In genomic region chr11:35305910-35306309, GRCm38 (mm10) we compare ENCODE assay signal across 19 mouse cellular contexts.
DNase-seq lines count a peak whose midpoint lies in the region; ATAC-seq lines count a peak whose summit lies in the region.
"Had no signal": no experiment of that assay in that cellular context is flagged by ENCODE, and none has a peak within 500 bp of the region (broad histone marks: within the 10 kb centered on the region; RNA-seq: fewer than 3 reads in every experiment).

No protein-coding gene starts in this region.

- ATAC-seq in monocyte, adult 5-6 weeks (replicated peaks; ENCODE audit: insufficient number of reproducible peaks, low FRiP score, low TSS enrichment, poor library complexity, severe bottlenecking): no peak
- ATAC-seq: activated CD4-positive, CD25-positive, alpha-beta regulatory T cell, adult 4 months; intestine, postnatal 0 days had no signal

- peak; percentile 44 for DNase-seq in cerebellum, adult 11 months
- no peak for DNase-seq in cerebellum, postnatal 4 days (ENCODE audit: low spot score in 2 of 2)
- peak; percentile 58 for DNase-seq in layer of hippocampus, adult 11-12 months (ENCODE audit: low spot score)
- no peak for DNase-seq in layer of hippocampus, postnatal 25 days (ENCODE audit: extremely low spot score in 1 of 2, low spot score in 1 of 2)
- DNase-seq in cerebellum, adult 8-10 months: peak; percentile 59
- peak; percentile 65 to 66 for DNase-seq in cerebellum, postnatal 36 days
- no peak for DNase-seq in frontal cortex, postnatal 25 days (ENCODE audit: low spot score in 2 of 2)
- DNase-seq: adrenal gland, postnatal 10 days; gastrocnemius, postnatal 14 days; heart, adult 11 months; heart, postnatal 14 days; kidney, postnatal 36 days; liver, embryonic 13.5 days; lung, postnatal 36 days; midbrain, embryonic 14.5 days; right cerebral cortex, postnatal 14 days had no signal

Comparison
In these comparisons a context has a peak if more than half of its experiments do, and no peak if none do; other contexts are left out.
1. DNase-seq: peak in cerebellum, adult 11 months (single experiment), layer of hippocampus, adult 11-12 months (single experiment), cerebellum, adult 8-10 months (single experiment) and cerebellum, postnatal 36 days (2 of 2); none in cerebellum, postnatal 4 days (0 of 2), layer of hippocampus, postnatal 25 days (0 of 2) and frontal cortex, postnatal 25 days (0 of 2).